6 mouse cellular contexts compared by ENCODE assay signal in genomic region chr6:71478816-71479568, GRCm38 (mm10). TPM values are rescaled to one million over a fixed set of nuclear protein-coding genes. Genes with fewer than 3 reads are reported as not detected.
A peak's percentile ranks its signal among the peaks of the same experiment; 100 is the strongest.
DNase-seq lines count a peak whose midpoint lies in the region; ATAC-seq and TF ChIP-seq lines count a peak whose summit lies in the region.
"Not testable (repeated sequence)": the region's sequence is repeated elsewhere in the genome, so short reads cannot be mapped to it uniquely, and the experiment has no call there.

No protein-coding gene starts in this region.

- H3K4me2 ChIP-seq in intestine, postnatal 0 days (replicated peaks; ENCODE audit: low read depth); liver, embryonic 14.5 days (ENCODE audit: low read depth); liver, embryonic 16.5 days (ENCODE audit: low read depth, low read length); stomach, postnatal 0 days (replicated peaks; ENCODE audit: low read depth): not testable (repeated sequence)

- not testable (repeated sequence) for H3K9ac ChIP-seq in intestine, postnatal 0 days (ENCODE audit: low read depth, low read length); liver, embryonic 14.5 days (replicated peaks); liver, embryonic 16.5 days (ENCODE audit: low read depth, low read length); stomach, postnatal 0 days (ENCODE audit: low read length)

- TF ChIP-seq EP300 in liver, embryonic 14.5 days (IDR thresholded peaks at IDR 0.05; ENCODE audit: low read depth); stomach, postnatal 0 days (optimal IDR thresholded peaks at IDR 0.05): not testable (repeated sequence)

- not testable (repeated sequence) for H3K4me1 ChIP-seq in intestine, postnatal 0 days (replicated peaks; ENCODE audit: control insufficient read depth, insufficient read depth, low read length); liver, embryonic 14.5 days (replicated peaks; ENCODE audit: control insufficient read depth in 2 of 2, insufficient read depth in 2 of 2, low read length in 1 of 2); liver, embryonic 16.5 days (ENCODE audit: control insufficient read depth, low read depth, low read length); stomach, postnatal 0 days (replicated peaks; ENCODE audit: control insufficient read depth, insufficient read depth)

- WGBS in intestine, postnatal 0 days, result 88% methylated on average over 8 of the region's 10 CpGs
- 86% methylated on average over 10 of the region's 10 CpGs for WGBS in liver, embryonic 14.5 days (ENCODE audit: insufficient replicate concordance)
- 85% methylated on average over 10 of the region's 10 CpGs for WGBS in liver, embryonic 16.5 days (ENCODE audit: insufficient replicate concordance)
- 91% methylated on average over 9 of the region's 10 CpGs for WGBS in stomach, postnatal 0 days

- not testable (repeated sequence) for H3K27me3 ChIP-seq in intestine, postnatal 0 days (replicated peaks; ENCODE audit: control insufficient read depth, insufficient read depth, low read length); liver, embryonic 14.5 days (ENCODE audit: control insufficient read depth, insufficient read depth, low read length); liver, embryonic 16.5 days (ENCODE audit: control insufficient read depth, insufficient read depth, low read depth, low read length); stomach, postnatal 0 days (ENCODE audit: control insufficient read depth, insufficient read depth, low read length)

- not testable (repeated sequence) for TF ChIP-seq CTCF in intestine, postnatal 0 days (IDR thresholded peaks at IDR 0.05; ENCODE audit: low read depth); liver, embryonic 14.5 days (IDR thresholded peaks at IDR 0.05; ENCODE audit: low read depth); stomach, postnatal 0 days (IDR thresholded peaks at IDR 0.05; ENCODE audit: low read depth)

- not testable (repeated sequence) for H3K36me3 ChIP-seq in intestine, postnatal 0 days (ENCODE audit: control insufficient read depth, insufficient read depth); liver, embryonic 14.5 days (replicated peaks; ENCODE audit: control insufficient read depth, insufficient read depth, low read depth); liver, embryonic 16.5 days (ENCODE audit: control insufficient read depth, insufficient read depth); stomach, postnatal 0 days (ENCODE audit: control insufficient read depth, insufficient read depth, low read length)

- peak overlapping the region; percentile 62 for H3K27ac ChIP-seq in intestine, postnatal 0 days (ENCODE audit: low read depth, low read length)
- H3K27ac ChIP-seq in liver, embryonic 14.5 days; liver, embryonic 16.5 days (ENCODE audit: low read length); stomach, postnatal 0 days (replicated peaks): not testable (repeated sequence)

- H3K4me3 ChIP-seq in intestine, postnatal 0 days (ENCODE audit: low read depth, low read length); liver, embryonic 14.5 days (ENCODE audit: insufficient read depth in 1 of 2, low read depth in 2 of 2, low read length in 2 of 2); liver, embryonic 16.5 days (ENCODE audit: low read depth, low read length); stomach, postnatal 0 days (ENCODE audit: low read depth, low read length): not testable (repeated sequence)

- H3K9me3 ChIP-seq in intestine, postnatal 0 days (ENCODE audit: control insufficient read depth); liver, embryonic 14.5 days (ENCODE audit: control insufficient read depth, low read length); liver, embryonic 16.5 days (replicated peaks; ENCODE audit: control insufficient read depth, low read length); stomach, postnatal 0 days (ENCODE audit: control insufficient read depth, low read length): not testable (repeated sequence)

- not testable (repeated sequence) for DNase-seq in liver, embryonic 14.5 days (ENCODE audit: low read depth in 3 of 3, low spot score in 3 of 3); stomach, postnatal 0 days (ENCODE audit: low spot score)

- ATAC-seq in common myeloid progenitor, adult 5-6 weeks (replicated peaks; ENCODE audit: low read depth, poor library complexity, severe bottlenecking), result 0 out of 2 replicates have a peak, but pooled peaks have one; percentile 25
- peak; percentile 2; the same call in 1 of the 2 replicates for ATAC-seq in intestine, postnatal 0 days
- ATAC-seq in liver, embryonic 14.5 days (ENCODE audit: insufficient read depth), result peak; percentile 55; the same call in 1 of the 2 replicates
- peak; percentile 38 for ATAC-seq in liver, embryonic 16.5 days (ENCODE audit: low read depth)
- ATAC-seq in megakaryocyte progenitor cell, adult 5-6 weeks (replicated peaks; ENCODE audit: poor library complexity), result 0 out of 2 replicates have a peak, but pooled peaks have one; percentile 20
- ATAC-seq in stomach, postnatal 0 days (ENCODE audit: low FRiP score, low TSS enrichment), result peak; percentile 46

RNA-seq across cellular contexts. Expression of gene Rnf103, which starts 14.7 kb away (rescaled TPM):
- total RNA-seq in common myeloid progenitor, adult 5-6 weeks (2017), result 12.5 and 18.3 TPM in 2 replicates
- 44.2 and 45.3 TPM in 2 replicates for polyA plus RNA-seq in intestine, postnatal 0 days (2015; fragmentation: Nextera tagmentation; extraction: Ambion mirVana)
- polyA plus RNA-seq in liver, embryonic 14.5 days (2012; rRNA removed), result 3.8 and 5.0 TPM in 2 replicates
- polyA plus RNA-seq in liver, embryonic 14.5 days (2014; fragmentation: Nextera tagmentation; extraction: Ambion mirVana), result 7.2 and 7.8 TPM in 2 replicates
- polyA plus RNA-seq in liver, embryonic 16.5 days (2015; fragmentation: Nextera tagmentation; extraction: Ambion mirVana), result 3.8 and 6.5 TPM in 2 replicates
- 11.7 and 14.9 TPM in 2 replicates for total RNA-seq in megakaryocyte progenitor cell, adult 5-6 weeks (2015)
- total RNA-seq in megakaryocyte progenitor cell, adult 5-6 weeks (2017), result 10.8 and 12.4 TPM in 2 replicates
- 25.4 and 25.9 TPM in 2 replicates for polyA plus RNA-seq in stomach, postnatal 0 days (2015; fragmentation: Nextera tagmentation; extraction: Ambion mirVana)

RNA-seq across cellular contexts. Expression of gene Rmnd5a, which starts 38.6 kb away (rescaled TPM):
- total RNA-seq in common myeloid progenitor, adult 5-6 weeks (2017), result 81.2 and 99.4 TPM in 2 replicates
- polyA plus RNA-seq in intestine, postnatal 0 days (2015; fragmentation: Nextera tagmentation; extraction: Ambion mirVana), result 12.2 and 12.8 TPM in 2 replicates
- 10.3 and 14.8 TPM in 2 replicates for polyA plus RNA-seq in liver, embryonic 14.5 days (2012; rRNA removed)
- polyA plus RNA-seq in liver, embryonic 14.5 days (2014; fragmentation: Nextera tagmentation; extraction: Ambion mirVana), result 4.5 and 4.7 TPM in 2 replicates
- polyA plus RNA-seq in liver, embryonic 16.5 days (2015; fragmentation: Nextera tagmentation; extraction: Ambion mirVana), result 5.2 and 5.9 TPM in 2 replicates
- total RNA-seq in megakaryocyte progenitor cell, adult 5-6 weeks (2015), result 35.1 and 39.9 TPM in 2 replicates
- 37.9 and 46.7 TPM in 2 replicates for total RNA-seq in megakaryocyte progenitor cell, adult 5-6 weeks (2017)
- 11.3 and 13.5 TPM in 2 replicates for polyA plus RNA-seq in stomach, postnatal 0 days (2015; fragmentation: Nextera tagmentation; extraction: Ambion mirVana)

Comparison
In these comparisons a context has a peak if more than half of its experiments do, and no peak if none do; other contexts are left out.
1. ATAC-seq: peak in every context shown above with its lines; median percentile 55 in liver, embryonic 14.5 days; 46 in stomach, postnatal 0 days; 38 in liver, embryonic 16.5 days; 25 in common myeloid progenitor, adult 5-6 weeks; 20 in megakaryocyte progenitor cell, adult 5-6 weeks; 2 in intestine, postnatal 0 days.